Mouse (Mus musculus) neutrophil, adult 5-6 weeks (primary cell): ENCODE data around the gene Mrm2. TPM values are rescaled to one million over a fixed set of nuclear protein-coding genes. Genes with fewer than 3 reads are reported as not detected.

ENCODE experiments used
- ATAC-seq: fragments of 151-379, 151-347 bp; 2 replicates; pipeline ENCODE4 v1.8.0; 2017; ENCODE audit warnings: mild to moderate bottlenecking, moderate TSS enrichment; ENCODE audit not compliant: insufficient number of reproducible peaks, poor library complexity, low FRiP score, severe bottlenecking; ENCODE audit errors: extremely low read depth
- total RNA-seq: library from RNA; stranded (forward); fragments of 200-1000 nt; gene quantifications from 2 replicates; pipeline ENCODE4 v1.2.3, GENCODE M21; 2017

The Mrm2 gene
- total RNA-seq, 1 experiment from 2014 or later: 4.0 TPM

DNA sequence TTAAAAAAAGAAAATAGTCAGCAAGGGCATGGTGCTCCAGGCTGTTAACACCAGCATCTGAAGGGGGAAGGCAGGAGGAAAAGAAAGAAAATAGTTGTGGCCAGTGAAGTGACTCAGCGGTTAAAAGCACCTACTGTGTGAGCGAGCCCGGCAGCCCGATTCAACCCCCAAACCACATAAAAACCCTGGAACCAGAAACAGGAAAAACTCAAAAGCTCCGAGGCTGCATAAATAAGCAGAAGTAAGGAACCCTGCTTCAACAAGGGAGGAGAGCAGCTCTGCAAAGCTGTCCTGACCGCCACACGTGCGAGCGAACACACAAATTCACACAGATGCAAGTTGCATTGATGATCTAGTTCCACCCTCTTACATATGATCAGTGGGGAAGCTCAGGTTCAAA is 18.2 kb upstream of the Mrm2 start:
- no peak for ATAC-seq

- ATAC-seq: no peak
These were observed 14.4 kb upstream of the Mrm2 start for GRCm38 (mm10) chr5:140346050-140346449.

- no peak for ATAC-seq
These were observed 13.5 kb upstream of the Mrm2 start for GRCm38 (mm10) chr5:140345244-140345643.

DNA sequence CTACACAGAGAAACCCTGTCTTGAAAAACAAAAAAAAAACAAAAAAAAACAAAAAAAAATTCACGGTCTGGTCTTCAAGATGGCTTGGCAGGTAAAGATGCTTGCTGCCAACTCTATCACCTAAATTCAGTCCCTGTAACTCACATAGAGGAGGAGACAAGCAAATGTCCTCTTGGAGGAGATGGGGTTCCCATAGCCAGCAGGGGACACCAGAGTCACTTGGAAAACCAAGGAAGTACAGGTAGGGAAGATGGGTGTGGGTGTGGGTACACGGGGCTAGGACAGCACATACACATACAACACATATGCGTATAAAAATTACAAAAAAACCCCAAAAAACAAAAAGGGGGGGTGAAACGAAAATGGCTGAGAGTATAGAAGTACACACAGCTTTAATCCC is 11.2 kb upstream of the Mrm2 start:
- ATAC-seq: no peak

DNA sequence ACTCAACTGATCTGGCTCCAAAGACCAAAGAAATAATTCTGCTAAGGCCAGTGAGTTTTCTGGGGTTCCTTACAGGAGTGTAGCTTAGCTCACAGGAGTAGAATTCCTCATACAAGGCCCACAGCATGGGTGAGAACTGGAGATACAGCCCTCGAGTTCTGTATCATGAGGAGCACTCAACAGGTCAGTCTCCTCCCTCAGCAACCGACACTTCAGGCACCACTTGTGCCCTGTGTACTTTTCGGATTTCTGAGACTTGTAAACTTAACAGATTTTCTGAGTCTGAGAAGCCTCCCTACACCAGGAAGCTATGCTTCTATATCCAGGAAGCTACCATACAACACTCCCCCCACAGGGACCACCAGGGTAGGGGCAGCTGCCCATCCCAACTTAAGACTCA is 8.1 kb upstream of the Mrm2 start:
- ATAC-seq: no peak

DNA sequence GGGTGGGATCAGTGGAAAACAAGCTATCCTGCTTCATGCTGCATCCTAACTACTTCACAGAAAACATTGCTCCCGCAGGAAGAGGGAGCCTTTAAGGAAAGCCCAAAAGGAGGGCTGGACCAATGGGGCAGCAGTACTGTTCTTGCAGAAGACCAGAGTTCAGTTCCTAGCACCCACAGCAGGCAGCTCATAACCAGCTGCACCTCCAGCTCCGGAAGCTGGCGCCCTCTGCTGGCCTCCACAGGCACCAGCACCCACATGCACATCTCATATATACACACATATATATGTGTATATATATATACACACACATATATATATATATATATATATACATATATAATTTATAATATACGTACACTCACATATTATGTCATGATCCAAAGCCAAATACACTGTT is 7.1 kb upstream of the Mrm2 start:
- ATAC-seq: no peak

- peak; percentile 28; the same call in 1 of the 2 replicates for ATAC-seq
These were observed 5.0 kb upstream of the Mrm2 start for GRCm38 (mm10) chr5:140336680-140337079.

DNA sequence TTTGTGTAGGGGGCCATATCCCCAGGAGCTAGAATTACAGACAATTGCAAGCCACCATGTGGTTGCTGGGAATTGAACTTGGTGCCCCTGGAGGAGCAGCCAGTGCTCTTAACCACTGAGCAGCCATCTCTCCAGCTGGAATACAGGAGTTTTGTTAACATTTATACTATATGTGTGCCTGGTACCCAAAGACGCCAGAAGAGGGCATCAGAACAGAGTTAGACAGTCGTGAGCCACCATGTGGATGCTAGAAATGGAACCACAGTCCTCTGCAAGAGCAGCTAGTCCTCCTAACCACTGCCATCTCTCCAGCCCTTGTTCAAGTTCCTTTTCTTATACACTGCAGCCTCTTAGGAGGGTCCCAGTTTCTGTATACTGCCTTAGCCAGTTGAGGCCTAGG is 1.9 kb upstream of the Mrm2 start:
- ATAC-seq: no peak

DNA sequence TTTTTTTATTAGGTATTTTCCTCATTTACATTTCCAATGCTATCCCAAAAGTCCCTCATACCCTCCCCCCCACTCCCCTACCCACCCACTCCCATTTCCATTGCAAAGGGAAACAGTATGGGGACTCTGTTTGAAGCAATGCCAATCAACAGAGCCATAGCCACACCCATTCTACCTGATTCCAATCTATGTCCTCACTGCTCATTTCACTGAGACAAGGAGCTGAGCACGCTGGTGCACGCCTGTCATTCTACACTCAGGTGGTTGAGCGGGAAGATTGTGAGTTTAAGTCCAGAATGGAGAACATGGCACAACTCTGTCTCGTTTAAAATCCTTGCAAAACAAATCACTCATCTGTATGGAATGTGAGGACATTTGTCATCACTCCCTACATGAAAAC is 821 bp upstream of the Mrm2 start:
- ATAC-seq: no peak

DNA sequence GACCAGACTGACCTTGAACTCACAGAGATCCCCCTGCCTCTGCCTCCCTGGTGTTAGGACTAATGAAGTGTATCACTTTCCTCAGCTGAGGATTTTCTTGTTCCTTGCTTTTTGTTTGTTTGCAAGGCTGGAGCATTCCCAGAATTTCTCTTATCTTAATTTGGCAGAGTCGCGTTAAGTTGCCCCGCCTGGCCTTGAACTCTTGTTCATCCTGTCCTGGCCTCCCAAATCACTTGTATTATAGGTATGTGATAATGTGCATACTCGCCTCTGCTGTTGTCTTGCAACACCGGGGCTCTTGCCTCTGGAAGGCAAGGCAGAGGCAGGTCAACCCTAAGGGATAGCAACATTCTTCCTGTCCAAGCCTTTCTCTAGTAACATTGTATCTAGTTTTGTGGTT is 7.6 kb downstream of the Mrm2 start:
- ATAC-seq: no peak

- ATAC-seq: 0 out of 2 replicates have a peak, but pooled peaks have one; percentile 0
These were observed 9.7 kb downstream of the Mrm2 start for GRCm38 (mm10) chr5:140321756-140322575.

GRCm38 (mm10) chr5:140321042-140321755 is 10.5 kb downstream of the Mrm2 start, which contains the start of the genes Mad1l1 and Nudt1:
TSS of gene Mad1l1 (minus strand) at chr5:140321552.
TSS of gene Nudt1 (plus strand) at chr5:140321656.
- ATAC-seq: peak; percentile 85

DNA sequence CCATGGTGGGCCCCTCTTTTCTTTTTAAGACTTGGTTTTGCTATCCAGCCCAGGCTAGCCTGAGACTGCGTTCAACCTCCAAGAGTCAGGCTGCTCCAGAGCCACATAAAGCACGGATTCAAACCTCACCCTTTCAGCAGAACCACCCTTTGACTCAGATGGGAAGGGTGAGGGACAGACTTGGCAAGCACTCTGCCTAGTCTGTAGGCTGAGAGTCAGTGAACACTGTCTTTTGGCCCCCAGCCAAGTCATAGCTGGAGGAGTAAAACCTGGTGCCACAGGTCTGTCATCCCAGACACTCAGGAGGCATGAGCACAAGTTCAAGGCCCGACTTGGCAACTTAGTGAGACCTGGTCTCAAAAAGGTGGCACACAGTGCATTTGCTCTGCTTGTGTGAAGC is 15.0 kb downstream of the Mrm2 start:
- ATAC-seq: no peak

- ATAC-seq: no peak
These were observed 24.1 kb downstream of the Mrm2 start for GRCm38 (mm10) chr5:140307602-140308001.

DNA sequence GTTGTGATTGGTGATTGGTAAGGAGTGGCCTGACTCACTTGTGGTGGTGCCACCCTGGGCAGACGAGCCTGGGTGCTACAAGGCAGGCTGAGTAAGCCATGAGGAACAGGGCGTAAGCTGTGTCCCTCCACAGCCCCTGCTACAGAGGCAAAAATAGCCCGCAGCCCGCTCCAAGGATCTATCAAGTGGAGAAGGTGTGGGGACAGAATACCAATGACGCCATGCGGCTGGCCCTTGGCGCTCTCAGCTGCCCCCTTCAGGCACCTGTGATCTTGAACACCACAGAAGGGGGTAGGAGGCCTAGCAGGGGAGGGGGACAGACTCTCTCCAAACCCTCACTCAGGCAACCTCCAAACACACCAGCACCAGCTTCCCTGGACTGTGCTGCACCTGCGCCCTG is 25.7 kb downstream of the Mrm2 start:
- no peak for ATAC-seq

GRCm38 (mm10) chr5:140298291-140298690 is 33.4 kb downstream of the Mrm2 start:
- no peak for ATAC-seq

DNA sequence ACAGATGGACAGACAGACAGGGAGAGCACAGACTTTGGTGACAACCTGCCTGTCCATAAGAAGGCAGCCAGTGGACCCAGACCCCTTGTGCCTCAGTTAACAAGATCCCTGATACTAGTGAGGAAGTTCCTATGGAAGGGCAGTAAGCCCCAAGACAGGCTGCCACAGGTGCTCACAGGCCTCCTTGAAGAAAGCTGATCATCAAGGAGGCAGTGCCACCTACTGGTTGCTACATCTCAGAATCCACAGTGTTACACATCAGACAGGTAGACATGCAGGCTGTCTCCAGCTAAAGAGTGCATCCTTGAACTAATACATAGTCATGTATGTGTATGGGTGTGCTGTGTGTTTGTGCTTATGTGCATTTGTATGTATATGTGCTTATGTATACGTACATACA is 39.5 kb downstream of the Mrm2 start:
- ATAC-seq: peak; percentile 35; the same call in 1 of the 2 replicates

GRCm38 (mm10) chr5:140289161-140289560 is 42.5 kb downstream of the Mrm2 start:
- ATAC-seq: no peak

DNA sequence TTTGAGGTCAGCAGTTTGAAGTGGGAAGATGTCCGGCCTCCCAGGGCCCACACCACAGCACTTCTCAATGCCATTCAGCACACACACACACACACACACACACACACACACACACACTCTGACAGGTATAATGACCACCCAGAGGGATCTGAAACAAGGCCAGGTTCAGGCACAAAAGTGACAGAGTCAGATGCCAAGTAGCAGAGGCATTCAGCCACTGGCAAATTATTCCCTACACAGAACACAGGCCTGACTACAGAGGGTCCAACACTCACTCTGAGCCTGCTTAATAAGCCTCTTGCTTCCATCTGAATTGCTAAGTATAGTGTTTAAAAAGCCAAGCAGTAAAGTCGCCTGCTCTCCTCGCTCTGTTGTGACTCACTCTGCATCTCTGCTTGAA is 43.4 kb downstream of the Mrm2 start:
- ATAC-seq: no peak

DNA sequence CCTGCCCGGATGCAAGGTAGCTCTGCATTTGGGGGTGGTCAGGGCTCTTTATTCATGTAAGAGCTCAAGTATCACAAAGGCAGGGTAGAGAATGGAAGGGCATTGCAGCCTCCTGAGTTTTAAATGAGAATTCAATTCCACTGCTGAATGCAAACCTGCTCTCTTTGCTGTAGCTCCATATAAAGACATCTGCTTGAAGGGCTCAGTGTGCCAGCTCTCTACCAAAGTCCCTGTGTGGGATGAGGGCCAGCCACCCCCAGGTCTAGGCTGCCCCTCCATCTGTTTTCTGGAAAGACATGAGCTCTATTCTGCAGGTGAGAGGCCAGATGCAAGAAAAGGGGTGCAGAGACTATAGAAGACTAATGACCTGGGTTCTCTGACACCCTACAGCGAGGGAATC is 46.9 kb downstream of the Mrm2 start:
- ATAC-seq: no peak
